Mouse (Mus musculus): ENCODE results near the gene Mc1r.
"Not testable (repeated sequence)": the region's sequence is repeated elsewhere in the genome, so short reads cannot be mapped to it uniquely, and the experiment has no call there.

- TF ChIP-seq ZC3H11A (IDR thresholded peaks at IDR 0.05; ENCODE audit: low read depth, low read length); ZNF384 (IDR thresholded peaks at IDR 0.05; ENCODE audit: low read depth, low read length); CTCF (IDR thresholded peaks at IDR 0.05 in 2 of 3, conservative IDR thresholded peaks at IDR 0.05 in 1 of 3; ENCODE audit: control insufficient read depth in 1 of 3, insufficient read depth in 1 of 3, low read depth in 2 of 3, low read length in 3 of 3, poor library complexity in 1 of 3, severe bottlenecking in 1 of 3); GABPA (IDR thresholded peaks at IDR 0.05; ENCODE audit: low read depth, low read length); E2F4 (IDR thresholded peaks at IDR 0.05; ENCODE audit: borderline replicate concordance, low read depth, low read length); POLR2A (IDR thresholded peaks at IDR 0.05; ENCODE audit: control insufficient read depth in 1 of 2, insufficient read depth in 1 of 2, low read depth in 1 of 2, low read length in 2 of 2, poor library complexity in 1 of 2); TAL1 (IDR thresholded peaks at IDR 0.05; ENCODE audit: low read length); CHD2 (IDR thresholded peaks at IDR 0.05; ENCODE audit: low read length); GATA1 (IDR thresholded peaks at IDR 0.05; ENCODE audit: low read depth, low read length); USF1 (IDR thresholded peaks at IDR 0.05; ENCODE audit: low read depth, low read length); POLR2AphosphoS5 (IDR thresholded peaks at IDR 0.05; ENCODE audit: borderline replicate concordance, low read depth, low read length); UBTF (IDR thresholded peaks at IDR 0.05; ENCODE audit: borderline replicate concordance, insufficient read depth, low read depth, low read length); MEF2A (IDR thresholded peaks at IDR 0.05; ENCODE audit: extremely low read depth, insufficient replicate concordance, low read depth, low read length, poor library complexity, severe bottlenecking): not testable (repeated sequence)
These were observed 44.8 kb downstream of the Mc1r start for GRCm38 (mm10) chr8:123451747-123452146.
